Mouse (Mus musculus) embryonic fibroblast, embryonic 13.5 days (primary cell): ENCODE data around the gene Gadl1.

Experiments
- CTCF ChIP-seq: IDR thresholded peaks from 2 replicates; pipeline ENCODE4 v1.5.1; 2011; ENCODE audit warnings: mild to moderate bottlenecking, control low read depth, low read length, moderate library complexity, borderline replicate concordance; ENCODE audit not compliant: insufficient read depth
- POLR2A ChIP-seq: IDR thresholded peaks from 2 replicates; pipeline ENCODE4 v1.6.1; 2011; ENCODE audit warnings: low read depth, mild to moderate bottlenecking, control low read depth, low read length, moderate library complexity

DNA sequence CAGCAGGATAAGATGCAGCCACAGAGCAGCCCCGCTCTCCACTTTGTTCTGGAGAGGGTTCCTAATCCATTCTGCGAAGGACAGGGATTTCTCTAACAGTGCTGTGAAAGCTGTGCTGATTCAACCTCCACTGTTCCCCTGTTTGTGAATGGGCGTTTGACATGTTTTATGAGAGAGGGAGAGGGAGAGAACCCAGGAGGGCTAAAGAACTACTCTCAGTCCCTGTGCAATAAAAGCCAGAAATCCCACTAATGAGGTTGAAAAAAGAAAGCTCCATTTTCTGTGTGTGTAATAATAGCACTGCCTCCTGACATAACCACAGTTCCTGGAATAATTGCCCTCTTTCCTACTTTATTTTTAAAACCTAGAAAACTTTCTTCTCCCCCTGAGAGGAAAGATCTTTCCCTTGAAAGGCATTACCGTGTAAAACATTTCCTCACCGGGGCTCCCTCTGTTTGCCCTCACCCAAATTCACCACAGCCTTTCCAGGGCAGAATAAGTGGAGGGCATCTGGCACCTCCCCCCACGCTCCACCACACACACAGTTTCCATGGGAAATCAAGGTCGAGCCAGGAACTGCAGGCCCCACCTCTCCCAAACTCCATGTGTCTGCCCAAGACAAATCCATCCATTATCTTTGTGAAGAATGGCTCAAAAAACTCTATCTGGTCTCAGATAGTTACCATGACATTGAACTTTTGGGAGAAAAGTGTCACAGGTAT lies 24.1 kb downstream of the Gadl1 start:
- TF ChIP-seq POLR2A (no peak), CTCF (no peak)
